Mouse (Mus musculus): ENCODE measurements around the gene Pgrmc1.

DNA sequence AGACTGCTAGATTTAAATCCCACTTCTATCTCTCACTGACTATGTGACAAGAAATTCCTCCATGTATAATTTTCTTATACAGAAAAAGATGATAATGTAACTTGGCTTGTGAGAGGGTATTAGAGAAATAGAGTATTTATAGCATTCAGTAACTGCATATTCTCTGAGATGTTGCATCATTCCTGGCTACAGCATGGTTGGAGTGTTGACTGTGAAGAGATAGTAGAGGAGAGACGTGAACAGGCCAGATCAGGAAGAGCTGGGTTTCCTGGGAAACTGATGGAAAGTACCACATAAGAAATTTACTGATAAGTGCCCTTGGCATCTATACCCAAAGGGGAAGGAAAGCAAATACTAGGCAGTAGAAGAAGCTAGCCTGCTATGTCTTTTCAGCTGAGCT, 6.9 kb upstream of the Pgrmc1 start:
- TF ChIP-seq CTCF (IDR thresholded peaks at IDR 0.05; ENCODE audit: low read depth, low read length) (no peak), GATA2 (IDR thresholded peaks at IDR 0.05; ENCODE audit: borderline replicate concordance, low read depth, low read length) (no peak), TAL1 (conservative IDR thresholded peaks at IDR 0.05; ENCODE audit: low read depth, low read length) (no peak), POLR2AphosphoS5 (IDR thresholded peaks at IDR 0.05; ENCODE audit: insufficient replicate concordance, low read depth, low read length) (no peak), GATA1 (IDR thresholded peaks at IDR 0.05; ENCODE audit: borderline replicate concordance, low read length) (no peak)

Measured in G1E (cell line).